Comparison of ENCODE assay signal across 22 mouse cellular contexts in genomic region chr2:13188831-13189495, GRCm38 (mm10).
DNase-seq lines count a peak whose midpoint lies in the region; ATAC-seq and TF ChIP-seq lines count a peak whose summit lies in the region.
"Had no signal": no experiment of that assay in that cellular context is flagged by ENCODE, and none has a peak within 500 bp of the region (broad histone marks: within the 10 kb centered on the region; RNA-seq: fewer than 3 reads in every experiment).

No protein-coding gene starts in this region.

- H3K9me3 ChIP-seq in hindbrain, embryonic 10.5 days, result no peaks in the 10 kb centered on the region
- H3K9me3 ChIP-seq: limb, embryonic 13.5 days had no signal

- H3K27me3 ChIP-seq in heart, adult 2 months (ENCODE audit: control insufficient read depth, insufficient read depth, low read length), result no peaks in the 10 kb centered on the region
- H3K27me3 ChIP-seq in Patski, result no peaks in the 10 kb centered on the region
- no peaks in the 10 kb centered on the region for H3K27me3 ChIP-seq in hindbrain, embryonic 10.5 days (ENCODE audit: insufficient read depth, poor library complexity, severe bottlenecking)
- H3K27me3 ChIP-seq: limb, embryonic 13.5 days had no signal

- no peaks in the 10 kb centered on the region; the same call in 1 of the 2 replicates for H3K79me2 ChIP-seq in heart, adult 2 months (replicated peaks; ENCODE audit: control insufficient read depth, insufficient read depth, low read length)

- H3K4me1 ChIP-seq in heart, adult 2 months (ENCODE audit: control insufficient read depth, insufficient read depth, low read length), result peaks cover 2% of the 10 kb centered on the region; the same call in 1 of the 2 replicates
- no peaks in the 10 kb centered on the region for H3K4me1 ChIP-seq in hindbrain, embryonic 10.5 days (replicated peaks)
- H3K4me1 ChIP-seq: limb, embryonic 13.5 days had no signal

- intact Hi-C loops in heart, adult 2 months (cut with DNase I), result no loop called here

- TF ChIP-seq CTCF in heart, adult 2 months (IDR thresholded peaks at IDR 0.05), result no peak
- TF ChIP-seq CTCF in Patski (IDR thresholded peaks at IDR 0.05), result no peak

- 51% methylated on average over 11 of the region's 11 CpGs for WGBS in heart, adult 2 months
- WGBS in hindbrain, embryonic 10.5 days, result 94% methylated on average over 11 of the region's 11 CpGs

- POLR2A ChIA-PET in Patski (lab: Charles Lee), result no interaction called here

- no peaks in the 10 kb centered on the region for H3K36me3 ChIP-seq in heart, adult 2 months (ENCODE audit: control insufficient read depth, insufficient read depth, low read length)
- H3K36me3 ChIP-seq in hindbrain, embryonic 10.5 days, result no peaks in the 10 kb centered on the region

- H3K4me3 ChIP-seq in heart, adult 2 months, result no peak overlapping the region
- H3K4me3 ChIP-seq in hindbrain, embryonic 10.5 days, result no peak overlapping the region
- H3K4me3 ChIP-seq: gastrocnemius, adult 2 months; limb, embryonic 13.5 days had no signal

- no peak overlapping the region for H3K27ac ChIP-seq in heart, adult 2 months
- H3K27ac ChIP-seq in hindbrain, embryonic 10.5 days, result no peak overlapping the region
- H3K27ac ChIP-seq: gastrocnemius, adult 2 months; limb, embryonic 13.5 days; liver, embryonic 14.5 days; stomach, postnatal 0 days had no signal

- in situ Hi-C loops in Patski (cut with MboI; ENCODE audit: low pct_unique_long_range_greater_than_20kb), result no loop called here

- peak; percentile 7 for DNase-seq in heart, adult 8-10 months (ENCODE audit: low spot score)
- DNase-seq in heart, adult 2 months, result no peak
- peak; percentile 49 for DNase-seq in layer of hippocampus, adult 9-10 months (ENCODE audit: low spot score)
- no peak for DNase-seq in layer of hippocampus, postnatal 10 days (ENCODE audit: low spot score in 2 of 2)
- peak; percentile 31 for DNase-seq in Patski (ENCODE audit: low read depth, low spot score)
- peak; percentile 60 to 61 for DNase-seq in left cerebral cortex, adult 9 months (ENCODE audit: low spot score in 2 of 2)
- no peak for DNase-seq in adrenal gland, adult 2 months
- no peak for DNase-seq in hindbrain, embryonic 10.5 days (ENCODE audit: low spot score)
- DNase-seq: cerebellum, adult 11 months; cerebellum, postnatal 14 days; gastrocnemius, adult 2 months; heart, adult 18-20 months; kidney, adult 18-20 months; kidney, postnatal 10 days; lung, postnatal 10 days; midbrain, embryonic 14.5 days; thymus, postnatal 14 days had no signal

- CTCF ChIA-PET in Patski (lab: Charles Lee), result no interaction called here

- no peak overlapping the region for H3K9ac ChIP-seq in heart, adult 2 months (ENCODE audit: low read depth, low read length)
- H3K9ac ChIP-seq: limb, embryonic 13.5 days; liver, embryonic 14.5 days had no signal

- no peak for TF ChIP-seq POLR2A in heart, adult 2 months (IDR thresholded peaks at IDR 0.05; ENCODE audit: insufficient read depth, low read depth, low read length)

- ATAC-seq in Patski, result no peak
- ATAC-seq: forebrain, embryonic 14.5 days; hindbrain, embryonic 16.5 days had no signal

- TF ChIP-seq EP300 in heart, adult 2 months (IDR thresholded peaks at IDR 0.05; ENCODE audit: insufficient read depth, low read depth, low read length), result no peak

Comparison
In these comparisons a context has a peak if more than half of its experiments do, and no peak if none do; other contexts are left out.
1. DNase-seq: peak in heart, adult 8-10 months (single experiment), layer of hippocampus, adult 9-10 months (single experiment), Patski (single experiment) and left cerebral cortex, adult 9 months (2 of 2); none in heart, adult 2 months (0 of 2), layer of hippocampus, postnatal 10 days (0 of 2), adrenal gland, adult 2 months (single experiment) and hindbrain, embryonic 10.5 days (single experiment).